Mouse (Mus musculus): ENCODE data around the gene Cmtm3. TPM values are rescaled to one million over a fixed set of nuclear protein-coding genes. Genes with fewer than 3 reads are reported as not detected.

The Cmtm3 gene
- 20.7 and 22.6 TPM in 2 replicates for polyA plus RNA-seq (2012; rRNA removed)

GRCm38 (mm10) chr8:104339229-104339982, at the start of gene Cmtm3:
Gene Cmtm3, plus strand, starts transcription at chr8:104339410.

GRCm38 (mm10) chr8:104293081-104293480, 46.1 kb upstream of the Cmtm3 start, which contains the start of gene Cmtm2a:
Gene Cmtm2a, minus strand, starts transcription at chr8:104293181.

GRCm38 (mm10) chr8:104309441-104310155, 29.6 kb upstream of the Cmtm3 start, which contains the start of the genes Gm45711 and Cmtm1:
Gene Gm45711, minus strand, starts transcription at chr8:104310081.
Gene Cmtm1, minus strand, starts transcription at chr8:104310145.

GRCm38 (mm10) chr8:104321267-104321666, 17.9 kb upstream of the Cmtm3 start, which contains the start of gene Gm11020:
Gene Gm11020, plus strand, starts transcription at chr8:104321567.

GRCm38 (mm10) chr8:104321930-104322329, 17.3 kb upstream of the Cmtm3 start, which contains the start of gene Cmtm2b:
Gene Cmtm2b, plus strand, starts transcription at chr8:104322230.

GRCm38 (mm10) chr8:104395703-104396357, 56.6 kb downstream of the Cmtm3 start, which contains the start of gene Cmtm4:
Gene Cmtm4, minus strand, starts transcription at chr8:104395807.

Other genes with a start within 250 kb of the Cmtm3 start
- 19.1 and 20.4 TPM in 2 replicates for gene Cdh5, start 237.8 kb upstream of the Cmtm3 start, polyA plus RNA-seq (2012; rRNA removed)
- gene Bean1, start 169.0 kb upstream of the Cmtm3 start, polyA plus RNA-seq (2012; rRNA removed): 0.03 and 0.04 TPM in 2 replicates
- 7.2 and 7.5 TPM in 2 replicates for gene Tk2, start 90.9 kb upstream of the Cmtm3 start, polyA plus RNA-seq (2012; rRNA removed)
- gene Cklf, start 88.5 kb upstream of the Cmtm3 start, polyA plus RNA-seq (2012; rRNA removed): 14.2 and 14.7 TPM in 2 replicates
- gene Cmtm2a, start 46.2 kb upstream of the Cmtm3 start, polyA plus RNA-seq (2012; rRNA removed): not detected in 2 replicates
- not detected in 2 replicates for gene Gm45711, start 29.3 kb upstream of the Cmtm3 start, polyA plus RNA-seq (2012; rRNA removed)
- not detected in 2 replicates for gene Cmtm1, start 29.3 kb upstream of the Cmtm3 start, polyA plus RNA-seq (2012; rRNA removed)
- not detected in 2 replicates for gene Gm11020, start 17.8 kb upstream of the Cmtm3 start, polyA plus RNA-seq (2012; rRNA removed)
- gene Cmtm2b, start 17.2 kb upstream of the Cmtm3 start, polyA plus RNA-seq (2012; rRNA removed): not detected in 2 replicates
- 3.2 and 3.5 TPM in 2 replicates for gene Cmtm4, start 56.4 kb downstream of the Cmtm3 start, polyA plus RNA-seq (2012; rRNA removed)
- 10.1 and 10.7 TPM in 2 replicates for gene Dync1li2, start 103.6 kb downstream of the Cmtm3 start, polyA plus RNA-seq (2012; rRNA removed)
- gene Terb1, start 170.5 kb downstream of the Cmtm3 start, polyA plus RNA-seq (2012; rRNA removed): 0.01 and 0.02 TPM in 2 replicates
- gene Nae1, start 195.2 kb downstream of the Cmtm3 start, polyA plus RNA-seq (2012; rRNA removed): 17.4 and 19.2 TPM in 2 replicates
- gene Car7, start 195.3 kb downstream of the Cmtm3 start, polyA plus RNA-seq (2012; rRNA removed): 0.59 and 0.81 TPM in 2 replicates

Data from liver, embryonic 18 days (tissue).